In the genomic region with DNA sequence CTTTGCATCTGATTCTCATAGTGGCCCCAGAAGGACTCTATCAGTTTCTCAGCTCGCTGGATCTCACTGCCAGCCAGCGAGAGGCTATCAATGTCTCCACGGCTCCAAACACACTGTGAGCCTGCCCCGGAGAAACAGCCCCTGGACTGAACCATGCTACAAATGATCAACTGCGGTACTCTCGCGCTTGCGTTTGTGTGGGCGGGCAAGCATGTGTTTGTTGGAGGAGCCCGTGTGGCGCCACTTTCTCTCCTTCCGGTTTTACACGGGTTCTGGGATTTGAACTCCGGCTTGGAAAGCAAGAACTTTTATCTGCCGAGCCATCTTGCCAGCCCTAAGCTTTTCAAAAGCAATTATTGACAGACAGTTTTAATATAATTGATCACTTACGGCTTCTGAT, we compare ENCODE assay signal across 19 mouse cellular contexts. TPM values are rescaled to one million over a fixed set of nuclear protein-coding genes. Genes with fewer than 3 reads are reported as not detected.
"Had no signal": no experiment of that assay in that cellular context is flagged by ENCODE, and none has a peak within 500 bp of the region (broad histone marks: within the 10 kb centered on the region; RNA-seq: fewer than 3 reads in every experiment).

No protein-coding gene starts in this region.

- H3K4me3 ChIP-seq: liver, embryonic 15.5 days; lung, embryonic 15.5 days; megakaryocyte, embryonic 14.5 days; midbrain, embryonic 13.5 days; neural tube, embryonic 12.5 days; stomach, embryonic 15.5 days had no signal

- H3K36me3 ChIP-seq: liver, embryonic 15.5 days; lung, embryonic 15.5 days; midbrain, embryonic 13.5 days; neural tube, embryonic 12.5 days; stomach, embryonic 15.5 days had no signal

- H3K9ac ChIP-seq: liver, embryonic 15.5 days; liver, postnatal 0 days; lung, embryonic 15.5 days; midbrain, embryonic 13.5 days; neural tube, embryonic 12.5 days; stomach, embryonic 15.5 days had no signal

- H3K4me2 ChIP-seq: liver, embryonic 15.5 days; lung, embryonic 15.5 days; midbrain, embryonic 13.5 days; neural tube, embryonic 12.5 days; stomach, embryonic 15.5 days had no signal

- DNase-seq: liver, postnatal 0 days; lung, adult 2 months; lung, postnatal 14 days; lung, postnatal 36 days; right cerebral cortex, postnatal 14 days; thymus, adult 2 months; thymus, postnatal 25 days; thymus, postnatal 4 days had no signal

- H3K9me3 ChIP-seq: liver, embryonic 15.5 days; lung, embryonic 15.5 days; megakaryocyte, embryonic 14.5 days; midbrain, embryonic 13.5 days; neural tube, embryonic 12.5 days; stomach, embryonic 15.5 days had no signal

- H3K4me1 ChIP-seq: neural tube, embryonic 12.5 days had no signal

- ATAC-seq: liver, postnatal 0 days; lung, postnatal 0 days; midbrain, embryonic 13.5 days; midbrain, embryonic 16.5 days had no signal

- H3K27ac ChIP-seq: liver, embryonic 15.5 days; lung, embryonic 15.5 days; macrophage; midbrain, embryonic 13.5 days; neural tube, embryonic 12.5 days; stomach, embryonic 15.5 days; stomach, postnatal 0 days had no signal

- H3K27me3 ChIP-seq: stomach, embryonic 15.5 days had no signal

RNA-seq across cellular contexts. Expression of a gene that starts 33.0 kb away (rescaled TPM):
- total RNA-seq: monocyte, adult 5-6 weeks had no signal
